Mouse (Mus musculus): ENCODE measurements around the gene Rapgefl1. TPM values are rescaled to one million over a fixed set of nuclear protein-coding genes. Genes with fewer than 3 reads are reported as not detected.

Gene Rapgefl1
- total and polyA plus RNA-seq, 2 experiments from 2014 or later: 0.55 to 0.80 TPM

DNA sequence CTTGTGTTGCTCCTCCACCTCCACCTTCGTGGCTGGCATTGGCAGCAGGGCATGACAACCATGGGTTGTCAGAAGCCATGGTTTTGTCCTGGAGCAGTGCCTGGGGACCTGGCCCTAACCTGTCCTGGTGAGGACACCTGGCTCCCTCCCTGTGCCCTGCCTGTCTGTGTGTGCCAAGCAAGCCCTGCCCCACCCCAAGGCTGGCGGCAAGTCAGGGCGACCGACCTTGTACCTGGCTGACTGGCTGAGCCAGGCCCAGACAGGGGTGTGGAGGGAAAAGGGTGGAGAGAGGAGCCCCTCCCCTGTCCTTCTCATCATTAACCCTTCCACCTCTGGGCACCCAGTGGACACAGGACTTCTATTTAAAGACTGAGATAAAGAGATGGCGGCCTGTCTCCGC is 2.8 kb downstream of the Rapgefl1 start:
- Histone ChIP-seq H3K9ac (replicated peaks; ENCODE audit: low read depth, low read length) (no peak overlapping the region), H3K9me3 (replicated peaks; ENCODE audit: control insufficient read depth, low read length) (no peaks in the 10 kb centered on the region), H3K4me2 (ENCODE audit: low read depth, low read length) (no peak overlapping the region), H3K27ac (ENCODE audit: low read depth) (no peak overlapping the region), H3K36me3 (replicated peaks; ENCODE audit: control insufficient read depth, insufficient read depth, low read length) (no peaks in the 10 kb centered on the region; the same call in 1 of the 2 replicates), H3K4me3 (ENCODE audit: low read depth, low read length) (no peak overlapping the region), H3K27me3 (ENCODE audit: control insufficient read depth, insufficient read depth, low read length) (peaks cover 8% of the 10 kb centered on the region; the same call in 1 of the 2 replicates), H3K4me1 (ENCODE audit: control insufficient read depth, insufficient read depth) (peaks cover 11% of the 10 kb centered on the region; the same call in 1 of the 2 replicates)
- no peak for TF ChIP-seq CTCF (IDR thresholded peaks at IDR 0.05; ENCODE audit: low read depth)
- TF ChIP-seq EP300 (IDR thresholded peaks at IDR 0.05; ENCODE audit: low read depth): no peak
- ATAC-seq (ENCODE audit: insufficient read depth, low read depth) (no peak), DNase-seq (ENCODE audit: low spot score) (no peak)
- WGBS: 26% methylated on average over 6 of the region's 6 CpGs

DNA sequence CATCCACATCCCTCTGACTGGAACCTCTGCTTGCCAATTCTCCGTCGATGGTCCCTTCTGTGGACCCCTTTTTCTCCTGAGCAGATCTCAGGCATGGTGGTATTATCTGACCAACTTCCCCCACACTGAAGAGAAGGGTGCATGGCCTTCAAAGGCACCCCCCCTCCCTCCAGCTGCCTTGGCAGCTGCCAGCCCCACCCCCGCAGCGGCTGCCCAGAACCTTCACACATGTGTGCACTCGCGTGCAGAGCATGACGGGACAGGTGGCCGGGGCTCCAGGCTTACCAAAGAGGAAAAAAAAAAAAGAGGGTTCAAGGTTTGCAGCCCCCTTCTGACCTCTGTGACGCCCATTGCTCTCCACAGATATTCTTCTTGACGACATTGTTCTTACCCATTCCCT is 3.3 kb downstream of the Rapgefl1 start:
- 59% methylated on average over 10 of the region's 10 CpGs for WGBS
- Histone ChIP-seq H3K9me3 (replicated peaks; ENCODE audit: control insufficient read depth, low read length) (no peaks in the 10 kb centered on the region), H3K9ac (replicated peaks; ENCODE audit: low read depth, low read length) (no peak overlapping the region), H3K27ac (ENCODE audit: low read depth) (no peak overlapping the region), H3K4me2 (ENCODE audit: low read depth, low read length) (no peak overlapping the region), H3K4me1 (ENCODE audit: control insufficient read depth, insufficient read depth) (peaks cover 11% of the 10 kb centered on the region; the same call in 1 of the 2 replicates), H3K27me3 (ENCODE audit: control insufficient read depth, insufficient read depth, low read length) (peaks cover 8% of the 10 kb centered on the region; the same call in 1 of the 2 replicates), H3K36me3 (replicated peaks; ENCODE audit: control insufficient read depth, insufficient read depth, low read length) (no peaks in the 10 kb centered on the region), H3K4me3 (ENCODE audit: low read depth, low read length) (no peak overlapping the region)
- ATAC-seq (ENCODE audit: insufficient read depth, low read depth) (no peak), DNase-seq (ENCODE audit: low spot score) (no peak)
- TF ChIP-seq CTCF (IDR thresholded peaks at IDR 0.05; ENCODE audit: low read depth) (no peak), EP300 (IDR thresholded peaks at IDR 0.05; ENCODE audit: low read depth) (no peak)

DNA sequence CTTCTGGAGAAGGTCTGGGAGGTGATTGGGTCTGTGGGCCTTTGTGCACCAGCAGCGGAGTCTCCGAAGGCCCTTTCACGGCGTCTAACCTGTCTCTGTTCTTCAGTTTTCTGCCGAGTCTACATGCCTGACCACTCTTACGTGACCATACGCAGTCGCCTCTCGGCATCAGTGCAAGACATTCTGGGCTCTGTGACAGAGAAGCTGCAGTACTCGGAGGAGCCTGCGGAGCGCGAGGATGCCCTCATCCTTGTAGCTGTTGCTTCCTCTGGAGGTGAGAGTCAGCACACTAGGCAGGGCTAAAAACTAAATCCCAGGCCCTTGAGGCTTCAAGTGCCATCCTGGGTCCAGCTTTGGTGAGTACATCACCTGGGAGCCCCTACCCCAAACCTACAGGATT is 9.4 kb downstream of the Rapgefl1 start:
- Histone ChIP-seq H3K9ac (replicated peaks; ENCODE audit: low read depth, low read length) (no peak overlapping the region), H3K4me3 (ENCODE audit: low read depth, low read length) (no peak overlapping the region), H3K36me3 (replicated peaks; ENCODE audit: control insufficient read depth, insufficient read depth, low read length) (no peaks in the 10 kb centered on the region), H3K4me1 (ENCODE audit: control insufficient read depth, insufficient read depth) (0 out of 2 replicates have a peak, but pooled peaks cover 4% of the 10 kb centered on the region), H3K9me3 (replicated peaks; ENCODE audit: control insufficient read depth, low read length) (no peaks in the 10 kb centered on the region), H3K27ac (ENCODE audit: low read depth) (no peak overlapping the region), H3K4me2 (ENCODE audit: low read depth, low read length) (no peak overlapping the region), H3K27me3 (ENCODE audit: control insufficient read depth, insufficient read depth, low read length) (no peaks in the 10 kb centered on the region)
- no peak for DNase-seq (ENCODE audit: low spot score)
- WGBS: 44% methylated on average over 13 of the region's 13 CpGs
- ATAC-seq (ENCODE audit: insufficient read depth, low read depth): no peak
- TF ChIP-seq EP300 (IDR thresholded peaks at IDR 0.05; ENCODE audit: low read depth) (no peak), CTCF (IDR thresholded peaks at IDR 0.05; ENCODE audit: low read depth) (no peak)

DNA sequence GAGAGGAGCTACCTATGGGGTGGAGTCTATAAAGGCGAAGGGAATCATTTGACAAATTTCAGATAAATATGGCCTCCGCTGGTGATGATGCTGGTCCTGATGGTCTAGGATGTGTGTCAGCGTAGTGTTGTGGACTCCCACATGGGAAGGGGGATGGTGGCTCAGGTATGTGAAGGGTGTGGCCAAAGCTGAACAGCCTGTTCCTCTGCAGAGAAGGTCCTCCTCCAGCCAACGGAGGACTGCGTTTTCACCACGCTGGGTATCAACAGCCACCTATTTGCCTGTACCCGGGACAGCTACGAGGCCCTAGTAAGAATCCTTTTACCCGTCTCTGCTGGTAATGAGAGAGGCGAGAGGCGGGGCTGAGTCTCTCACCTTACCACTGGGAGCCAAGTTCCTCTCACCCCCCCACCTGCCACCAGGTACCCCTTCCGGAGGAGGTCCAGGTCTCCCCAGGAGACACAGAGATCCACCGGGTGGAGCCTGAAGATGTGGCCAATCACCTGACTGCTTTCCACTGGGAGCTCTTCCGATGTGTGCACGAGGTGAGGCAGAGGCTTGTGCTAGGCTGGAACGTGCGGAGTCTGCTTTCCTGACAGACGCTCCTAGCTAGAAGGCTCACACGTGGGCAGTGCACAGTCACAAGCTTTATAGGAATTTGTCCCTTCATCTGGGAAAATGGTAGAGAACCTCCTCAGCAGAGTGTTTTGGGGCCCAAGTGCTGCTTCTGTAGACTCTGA is 10.4 kb downstream of the Rapgefl1 start:
- 60% methylated on average over 19 of the region's 19 CpGs for WGBS

DNA sequence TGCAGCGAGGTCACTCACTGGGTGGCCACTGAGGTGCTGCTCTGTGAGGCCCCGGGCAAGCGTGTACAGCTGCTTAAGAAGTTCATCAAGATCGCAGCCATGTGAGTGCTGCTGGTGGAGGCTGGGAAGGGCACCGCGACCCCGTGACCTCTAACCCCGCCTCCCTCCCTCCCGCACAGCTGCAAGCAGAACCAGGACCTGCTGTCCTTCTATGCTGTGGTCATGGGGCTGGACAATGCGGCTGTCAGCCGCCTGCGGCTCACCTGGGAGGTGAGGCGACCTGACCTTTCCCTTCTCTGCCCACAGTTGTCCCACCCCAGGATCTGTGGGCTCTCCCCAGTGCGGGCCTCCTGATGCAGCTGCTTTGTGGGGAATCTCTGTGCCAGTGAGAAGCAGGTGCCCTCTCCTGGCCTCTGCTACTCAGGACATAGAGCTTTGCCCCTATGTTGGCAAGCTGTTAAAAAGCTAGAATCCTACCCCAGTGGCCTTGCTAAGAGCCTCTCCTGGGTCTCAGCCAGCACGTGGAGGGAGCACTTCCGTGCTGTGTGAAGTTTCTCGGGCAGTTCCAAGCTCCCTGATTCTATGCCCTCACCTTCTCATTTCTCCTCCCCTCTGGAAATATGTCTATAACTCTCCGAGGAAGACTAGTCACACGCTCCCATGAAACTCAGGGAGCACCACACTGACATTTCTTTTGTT is 12.8 kb downstream of the Rapgefl1 start:
- H3K36me3 ChIP-seq (replicated peaks; ENCODE audit: control insufficient read depth, insufficient read depth, low read length): no peaks in the 10 kb centered on the region
- no peak overlapping the region for H3K4me3 ChIP-seq (ENCODE audit: low read depth, low read length)
- 0 out of 2 replicates have a peak overlapping the region, but pooled peaks have one; percentile 6 for H3K9ac ChIP-seq (replicated peaks; ENCODE audit: low read depth, low read length)
- WGBS: 13% methylated on average over 19 of the region's 19 CpGs
- H3K9me3 ChIP-seq (replicated peaks; ENCODE audit: control insufficient read depth, low read length): no peaks in the 10 kb centered on the region
- TF ChIP-seq EP300 (IDR thresholded peaks at IDR 0.05; ENCODE audit: low read depth) (no peak), CTCF (IDR thresholded peaks at IDR 0.05; ENCODE audit: low read depth) (peak; percentile 3; the same call in 1 of the 2 replicates)
- H3K4me2 ChIP-seq (ENCODE audit: low read depth, low read length): peak overlapping the region; percentile 36; the same call in 1 of the 2 replicates
- DNase-seq (ENCODE audit: low spot score) (peak; percentile 16), ATAC-seq (ENCODE audit: insufficient read depth, low read depth) (peak; percentile 50)
- H3K27me3 ChIP-seq (ENCODE audit: control insufficient read depth, insufficient read depth, low read length): no peaks in the 10 kb centered on the region
- H3K4me1 ChIP-seq (ENCODE audit: control insufficient read depth, insufficient read depth): 0 out of 2 replicates have a peak, but pooled peaks cover 4% of the 10 kb centered on the region
- H3K27ac ChIP-seq (ENCODE audit: low read depth): no peak overlapping the region

More for the DNA sequence above, 10.4 kb downstream of the Rapgefl1 start:
- no peak overlapping the region for H3K4me2 ChIP-seq (ENCODE audit: low read depth, low read length)
- no peak overlapping the region for H3K9ac ChIP-seq (replicated peaks; ENCODE audit: low read depth, low read length)
- no peaks in the 10 kb centered on the region for H3K27me3 ChIP-seq (ENCODE audit: control insufficient read depth, insufficient read depth, low read length)
- no peaks in the 10 kb centered on the region for H3K36me3 ChIP-seq (replicated peaks; ENCODE audit: control insufficient read depth, insufficient read depth, low read length)
- ATAC-seq (ENCODE audit: insufficient read depth, low read depth) (no peak), DNase-seq (ENCODE audit: low spot score) (no peak)
- H3K4me1 ChIP-seq (ENCODE audit: control insufficient read depth, insufficient read depth): 0 out of 2 replicates have a peak, but pooled peaks cover 4% of the 10 kb centered on the region
- no peak for TF ChIP-seq CTCF (IDR thresholded peaks at IDR 0.05; ENCODE audit: low read depth)
- no peak for TF ChIP-seq EP300 (IDR thresholded peaks at IDR 0.05; ENCODE audit: low read depth)
- no peak overlapping the region for H3K4me3 ChIP-seq (ENCODE audit: low read depth, low read length)
- H3K9me3 ChIP-seq (replicated peaks; ENCODE audit: control insufficient read depth, low read length): no peaks in the 10 kb centered on the region
- H3K27ac ChIP-seq (ENCODE audit: low read depth): no peak overlapping the region
